ENCODE assay signal across 2 mouse cellular contexts in the genomic region with DNA sequence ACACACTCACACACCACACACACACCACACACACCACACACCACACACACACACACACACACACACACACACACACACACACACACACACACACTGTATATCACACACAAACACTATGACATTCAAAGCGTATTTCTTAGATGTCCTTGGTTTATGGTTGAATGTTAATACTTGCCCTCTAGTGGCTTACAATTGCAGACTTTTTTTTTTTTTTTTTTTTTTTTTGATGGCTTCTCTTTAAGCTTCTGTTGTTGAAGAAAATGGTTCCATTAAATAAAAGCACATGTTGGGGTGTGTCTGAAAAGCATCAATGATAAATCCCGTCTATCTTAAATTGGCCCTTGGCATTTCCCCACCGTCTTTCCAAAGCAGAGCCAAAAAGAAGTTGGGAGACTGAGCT.
A peak's percentile ranks its signal among the peaks of the same experiment; 100 is the strongest.
TF ChIP-seq lines count a peak whose summit lies in the region.

No protein-coding gene starts in this region.

TF ChIP-seq in CH12.LX, 34 proteins besides CTCF, POLR2A, EP300 and RAD21 (continued from another document):
- 0 out of 2 replicates have a peak, but pooled peaks have one; percentile 5 for TF ChIP-seq SMC3 (IDR thresholded peaks at IDR 0.05; ENCODE audit: low read depth, low read length)
TF ChIP-seq in CH12.LX: peak in this region for 2.

TF ChIP-seq in ES-E14, 5 proteins besides CTCF, POLR2A, EP300 and RAD21 (continued from another document):
- peak; percentile 88 for TF ChIP-seq ZNF384 (IDR thresholded peaks at IDR 0.05; ENCODE audit: low read depth, low read length)
